ENCODE assay signal across 20 mouse cellular contexts in genomic region chr9:104467238-104467637, GRCm38 (mm10).
"Had no signal": no experiment of that assay in that cellular context is flagged by ENCODE, and none has a peak within 500 bp of the region (broad histone marks: within the 10 kb centered on the region; RNA-seq: fewer than 3 reads in every experiment).

No protein-coding gene starts in this region.

- ATAC-seq: hindbrain, postnatal 0 days; inflammation-experienced regulatory T-cells, adult 6 months; intestine, embryonic 16.5 days; midbrain, embryonic 13.5 days; midbrain, embryonic 16.5 days had no signal

- DNase-seq: kidney, adult 18-20 months; kidney, adult 9 months; kidney, postnatal 25 days; liver, embryonic 13.5 days; right cerebral cortex, adult 18-20 months; right cerebral cortex, postnatal 14 days; right cerebral cortex, postnatal 4 days; thymus, postnatal 25 days had no signal

- H3K9ac ChIP-seq: liver, embryonic 13.5 days; midbrain, embryonic 13.5 days; neural tube, embryonic 13.5 days; stomach, embryonic 15.5 days had no signal

- H3K4me1 ChIP-seq: liver, embryonic 13.5 days; megakaryocyte, embryonic 14.5 days; midbrain, embryonic 10.5 days; midbrain, embryonic 13.5 days; neural tube, embryonic 13.5 days; stomach, embryonic 15.5 days had no signal

- H3K36me3 ChIP-seq: liver, embryonic 13.5 days; midbrain, embryonic 10.5 days; midbrain, embryonic 13.5 days; neural tube, embryonic 13.5 days; stomach, embryonic 15.5 days had no signal

- H3K27ac ChIP-seq: hindbrain, postnatal 0 days; kidney, postnatal 0 days; layer of hippocampus, adult 2 months; liver, embryonic 13.5 days; midbrain, embryonic 10.5 days; midbrain, embryonic 13.5 days; neural tube, embryonic 13.5 days; stomach, embryonic 15.5 days had no signal

- H3K27me3 ChIP-seq: liver, embryonic 13.5 days; megakaryocyte, embryonic 14.5 days; midbrain, embryonic 13.5 days; neural tube, embryonic 13.5 days; stomach, embryonic 15.5 days had no signal

- H3K9me3 ChIP-seq: liver, embryonic 13.5 days; megakaryocyte, embryonic 14.5 days; midbrain, embryonic 10.5 days; midbrain, embryonic 13.5 days; neural tube, embryonic 13.5 days; stomach, embryonic 15.5 days had no signal

- H3K4me2 ChIP-seq: liver, embryonic 13.5 days; midbrain, embryonic 13.5 days; neural tube, embryonic 13.5 days; stomach, embryonic 15.5 days had no signal

- H3K4me3 ChIP-seq: layer of hippocampus, adult 2 months; liver, embryonic 13.5 days; megakaryocyte, embryonic 14.5 days; midbrain, embryonic 10.5 days; midbrain, embryonic 13.5 days; myocyte; neural tube, embryonic 13.5 days; stomach, embryonic 15.5 days had no signal
